Mouse (Mus musculus) intestine, postnatal 0 days (tissue): ENCODE measurements around the gene Tnfrsf21. TPM values are rescaled to one million over a fixed set of nuclear protein-coding genes. Genes with fewer than 3 reads are reported as not detected.

ENCODE experiments used
- ATAC-seq: fragments of 200-750 bp; cut with Nextera tagmentation; 2 replicates; pipeline ENCODE4 v1.8.0; 2017; ENCODE audit warnings: mild to moderate bottlenecking, moderate TSS enrichment, moderate library complexity
- H3K27ac ChIP-seq: fragments of 300-500 bp; sonication (generic); 2 replicates; pipeline ENCODE4 v1.5.1; 2014; ENCODE audit warnings: mild to moderate bottlenecking, low read depth, low read length, moderate library complexity
- H3K27me3 ChIP-seq: fragments of 300-500 bp; sonication (generic); replicated peaks from 2 replicates; pipeline ENCODE4 v1.6.1; 2014; ENCODE audit warnings: low read length, mixed read lengths; ENCODE audit not compliant: control insufficient read depth, insufficient read depth
- H3K36me3 ChIP-seq: fragments of 300-500 bp; sonication (generic); 2 replicates; pipeline ENCODE4 v1.6.1; 2014; ENCODE audit warnings: mild to moderate bottlenecking, moderate library complexity; ENCODE audit not compliant: control insufficient read depth, insufficient read depth
- H3K4me1 ChIP-seq: fragments of 300-500 bp; sonication (generic); replicated peaks from 2 replicates; pipeline ENCODE4 v1.6.1; 2014; ENCODE audit warnings: antibody characterized with exemption, low read length, mixed read lengths; ENCODE audit not compliant: control insufficient read depth, insufficient read depth
- H3K4me2 ChIP-seq: fragments of 300-500 bp; sonication (generic); replicated peaks from 2 replicates; pipeline ENCODE4 v1.6.1; 2014; ENCODE audit warnings: low read depth, mild to moderate bottlenecking, moderate library complexity
- H3K4me3 ChIP-seq: fragments of 300-500 bp; sonication (generic); 2 replicates; pipeline ENCODE4 v1.5.1; 2014; ENCODE audit warnings: low read depth, low read length
- H3K9ac ChIP-seq: fragments of 300-500 bp; sonication (generic); 2 replicates; pipeline ENCODE4 v1.6.1; 2014; ENCODE audit warnings: mild to moderate bottlenecking, low read depth, low read length
- H3K9me3 ChIP-seq: fragments of 300-500 bp; sonication (generic); 2 replicates; pipeline ENCODE4 v1.6.1; 2016; ENCODE audit warnings: mixed run types; ENCODE audit not compliant: control insufficient read depth
- CTCF ChIP-seq: sonication (generic); IDR thresholded peaks from 2 replicates; pipeline ENCODE4 v1.5.1; 2016; ENCODE audit warnings: low read depth, mild to moderate bottlenecking, control low read depth, antibody characterized with exemption, moderate library complexity
- WGBS: fragments of 180-500 bp; shearing (Covaris S2); extraction: QIAGEN DNeasy Blood & Tissue Kit; methylation state at CpG from one replicate; pipeline ENCODE4 v1.1.7; 2014; 5-methylcytosine and 5-hydroxymethylcytosine counted together
- polyA plus RNA-seq: library from polyadenylated mRNA; unstranded; fragments of >200 nt; fragmentation: Nextera tagmentation; extraction: Ambion mirVana; gene quantifications from 2 replicates; pipeline ENCODE4 v1.2.1, GENCODE M21; 2015

The Tnfrsf21 gene
- polyA plus RNA-seq, 1 experiment from 2014 or later = 10.0 TPM

DNA sequence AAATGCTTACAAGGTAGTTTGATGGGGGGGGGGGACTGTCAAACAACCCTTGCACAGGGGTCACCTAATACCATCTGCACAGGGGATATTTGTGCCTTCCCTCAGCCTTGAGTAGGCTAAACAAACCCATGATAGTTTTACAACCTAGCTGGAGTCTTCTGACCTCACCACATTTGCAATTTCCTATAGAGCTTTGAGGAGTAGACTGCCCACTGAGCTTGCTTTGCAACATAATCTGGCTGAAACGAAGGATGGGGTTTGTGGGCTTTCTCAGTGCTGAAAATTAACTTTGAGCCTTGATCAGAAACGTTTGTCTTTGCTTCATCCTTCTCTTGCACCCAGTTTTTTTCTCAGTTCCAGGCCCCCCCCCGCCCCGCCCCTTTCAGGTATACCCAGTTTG is 33.8 kb upstream of the Tnfrsf21 start:
- no peak for ATAC-seq
- no peak overlapping the region for H3K27ac ChIP-seq
- H3K36me3 ChIP-seq = no peaks in the 10 kb centered on the region
- no peaks in the 10 kb centered on the region for H3K4me1 ChIP-seq
- H3K9me3 ChIP-seq = no peaks in the 10 kb centered on the region
- H3K9ac ChIP-seq = no peak overlapping the region
- no peak overlapping the region for H3K4me2 ChIP-seq
- TF ChIP-seq CTCF = no peak
- WGBS = 61% methylated on average over 4 of the region's 4 CpGs
- no peaks in the 10 kb centered on the region for H3K27me3 ChIP-seq
- no peak overlapping the region for H3K4me3 ChIP-seq

DNA sequence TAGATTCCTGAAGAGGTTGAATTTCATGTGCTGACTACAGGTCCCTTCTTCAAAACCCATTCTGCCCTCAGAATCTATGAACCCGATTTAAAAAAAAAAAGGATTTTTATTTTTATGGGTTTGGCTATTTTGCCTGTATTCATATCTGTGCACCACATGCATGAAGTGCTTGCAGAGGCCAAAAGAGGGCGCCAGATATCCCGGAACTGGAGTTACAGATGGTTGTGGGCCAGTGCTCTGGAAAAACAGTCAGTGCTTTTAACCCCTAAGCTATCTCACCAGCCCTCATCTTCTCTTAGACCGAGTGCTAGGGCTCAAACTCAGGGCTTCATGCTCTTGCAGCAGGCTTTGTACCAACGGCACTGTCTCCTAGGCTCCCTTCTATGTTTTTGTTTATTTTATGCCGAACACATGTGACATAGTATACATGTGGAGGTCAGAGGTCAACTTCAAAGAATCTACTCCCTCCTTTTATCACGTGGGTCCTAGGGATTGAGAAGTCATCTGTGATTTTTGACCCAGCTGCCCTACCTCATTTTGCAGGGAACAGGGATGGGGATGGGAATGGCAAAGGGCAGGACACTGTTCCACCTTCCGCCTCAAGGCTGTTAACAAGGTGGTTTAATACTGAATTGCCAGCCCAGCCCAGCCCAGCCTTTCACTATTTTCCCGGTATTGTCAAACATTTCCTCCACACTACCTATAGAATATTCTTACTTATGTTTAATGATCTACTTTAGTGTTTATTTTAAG is 30.3 kb upstream of the Tnfrsf21 start:
- no peak overlapping the region for H3K9ac ChIP-seq
- H3K27ac ChIP-seq = no peak overlapping the region
- H3K27me3 ChIP-seq = no peaks in the 10 kb centered on the region
- H3K4me1 ChIP-seq = no peaks in the 10 kb centered on the region
- no peak overlapping the region for H3K4me3 ChIP-seq
- no peaks in the 10 kb centered on the region for H3K9me3 ChIP-seq
- peak; percentile 58 for TF ChIP-seq CTCF
- 36% methylated on average over 9 of the region's 9 CpGs for WGBS
- H3K36me3 ChIP-seq = no peaks in the 10 kb centered on the region
- H3K4me2 ChIP-seq = no peak overlapping the region
- ATAC-seq = peak; percentile 36

- ATAC-seq = no peak
- Histone ChIP-seq H3K4me1 (no peaks in the 10 kb centered on the region), H3K4me2 (no peak overlapping the region), H3K36me3 (no peaks in the 10 kb centered on the region), H3K9ac (no peak overlapping the region), H3K4me3 (no peak overlapping the region), H3K27ac (no peak overlapping the region), H3K27me3 (no peaks in the 10 kb centered on the region), H3K9me3 (no peaks in the 10 kb centered on the region)
- peak; percentile 72 for TF ChIP-seq CTCF
- WGBS = 27% methylated on average over 4 of the region's 4 CpGs
These were observed 28.7 kb upstream of the Tnfrsf21 start for GRCm38 (mm10) chr17:42987692-42988091.

GRCm38 (mm10) chr17:42989981-42990380 is 26.4 kb upstream of the Tnfrsf21 start:
- WGBS = 79% methylated on average over 4 of the region's 4 CpGs
- Histone ChIP-seq H3K27me3 (no peaks in the 10 kb centered on the region), H3K4me2 (no peak overlapping the region), H3K4me3 (no peak overlapping the region), H3K27ac (no peak overlapping the region), H3K4me1 (no peaks in the 10 kb centered on the region), H3K36me3 (no peaks in the 10 kb centered on the region), H3K9ac (no peak overlapping the region), H3K9me3 (no peaks in the 10 kb centered on the region)
- peak; percentile 34; the same call in 1 of the 2 replicates for ATAC-seq
- TF ChIP-seq CTCF = peak; percentile 56

GRCm38 (mm10) chr17:42991112-42991511 is 25.2 kb upstream of the Tnfrsf21 start:
- no peak overlapping the region for H3K4me3 ChIP-seq
- H3K9ac ChIP-seq = no peak overlapping the region
- H3K27ac ChIP-seq = no peak overlapping the region
- WGBS = 49% methylated on average over 11 of the region's 11 CpGs
- no peaks in the 10 kb centered on the region for H3K36me3 ChIP-seq
- H3K27me3 ChIP-seq = no peaks in the 10 kb centered on the region
- no peaks in the 10 kb centered on the region for H3K4me1 ChIP-seq
- TF ChIP-seq CTCF = no peak
- H3K9me3 ChIP-seq = no peaks in the 10 kb centered on the region
- no peak overlapping the region for H3K4me2 ChIP-seq
- peak; percentile 10; the same call in 1 of the 2 replicates for ATAC-seq

GRCm38 (mm10) chr17:42999446-42999977 is 16.8 kb upstream of the Tnfrsf21 start:
- Histone ChIP-seq H3K9ac (no peak overlapping the region), H3K27ac (no peak overlapping the region), H3K4me1 (no peaks in the 10 kb centered on the region), H3K27me3 (no peaks in the 10 kb centered on the region), H3K4me3 (no peak overlapping the region), H3K9me3 (no peaks in the 10 kb centered on the region), H3K36me3 (no peaks in the 10 kb centered on the region), H3K4me2 (no peak overlapping the region)
- 64% methylated on average over 7 of the region's 7 CpGs for WGBS
- TF ChIP-seq CTCF = no peak
- ATAC-seq = no peak
